Mouse (Mus musculus): ENCODE results near the gene Skor1. TPM values are rescaled to one million over a fixed set of nuclear protein-coding genes. Genes with fewer than 3 reads are reported as not detected.
A peak's percentile ranks its signal among the peaks of the same experiment; 100 is the strongest.

The Skor1 gene
- polyA plus RNA-seq, 1 experiment = 0.01 TPM

DNA sequence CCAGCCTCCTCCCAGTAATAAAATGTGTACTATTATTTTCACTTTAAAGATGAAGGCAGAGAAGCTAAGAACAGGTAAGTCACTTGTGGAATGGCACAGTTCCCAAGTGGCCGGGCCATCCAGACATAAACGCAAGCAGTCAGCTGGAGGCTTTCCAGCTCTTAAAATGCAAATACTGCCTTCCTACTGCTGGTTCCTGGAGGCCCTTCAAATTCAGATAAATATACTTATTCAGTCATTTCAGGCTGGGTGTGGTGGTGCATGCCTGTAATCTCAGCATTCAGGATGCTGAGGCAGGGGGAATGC lies 39.0 kb downstream of the Skor1 start:
- Histone ChIP-seq H3K4me3 (peak overlapping the region; percentile 17), H3K4me2 (ENCODE audit: low read depth) (peak overlapping the region; percentile 73)

DNA sequence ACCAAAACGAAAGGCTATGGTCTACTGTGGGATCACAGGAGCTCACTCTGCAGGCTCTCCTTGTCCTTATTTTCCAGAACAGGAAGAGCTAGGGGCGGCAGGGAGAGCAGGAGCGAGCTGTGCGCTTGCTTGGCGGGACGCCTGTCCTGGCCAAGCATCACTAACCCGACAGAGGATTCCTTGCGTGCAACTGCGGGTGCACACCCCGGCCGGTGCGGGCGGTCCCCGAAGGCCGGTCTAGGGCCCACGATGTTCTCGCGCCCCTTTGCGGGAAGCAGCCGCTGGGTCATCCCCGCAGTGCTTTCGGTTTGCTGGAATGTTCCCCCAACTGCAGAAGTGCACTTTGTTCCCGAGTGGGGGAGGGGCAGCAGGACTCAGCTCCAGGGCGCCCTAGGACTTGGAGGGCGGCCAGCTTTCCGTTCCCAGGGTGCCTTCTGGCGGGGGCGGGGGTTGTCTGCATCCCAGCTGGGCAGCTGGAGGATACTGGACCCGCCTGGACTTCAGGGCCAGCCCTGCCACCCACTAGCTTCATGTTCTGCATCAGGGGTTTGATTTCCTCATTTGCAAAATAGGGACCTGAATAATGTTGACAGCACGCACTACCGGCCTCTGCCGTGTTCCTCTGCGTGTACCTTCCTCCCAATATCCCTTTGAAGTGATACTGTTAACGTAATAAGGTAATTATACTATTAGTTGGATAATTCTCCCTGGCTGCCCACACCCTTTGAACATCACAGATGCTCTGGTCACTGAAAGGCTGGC lies 39.6 kb downstream of the Skor1 start:
- TF ChIP-seq REST (IDR thresholded peaks at IDR 0.05; ENCODE audit: insufficient read depth, insufficient read length) (no peak), TCF12 (IDR thresholded peaks at IDR 0.05; ENCODE audit: insufficient read depth, poor library complexity, severe bottlenecking) (no peak), USF1 (IDR thresholded peaks at IDR 0.05; ENCODE audit: low read depth) (no peak), POLR2A (IDR thresholded peaks at IDR 0.05; ENCODE audit: insufficient read length, low read depth) (no peak), TCF3 (IDR thresholded peaks at IDR 0.05; ENCODE audit: insufficient read length, low read depth) (no peak), MYOD1 (IDR thresholded peaks at IDR 0.05; ENCODE audit: control insufficient read depth in 1 of 3, insufficient read length in 2 of 3, low read depth in 2 of 3) (peak in 2 of 3 experiments; percentile 60 to 77), E2F4 (IDR thresholded peaks at IDR 0.05; ENCODE audit: insufficient read depth) (no peak), MYOG (IDR thresholded peaks at IDR 0.05; ENCODE audit: control insufficient read depth in 1 of 3, insufficient read depth in 1 of 3, insufficient read length in 2 of 3, low read depth in 2 of 3) (peak in 1 of 3 experiments; percentile 52), CEBPB (IDR thresholded peaks at IDR 0.05; ENCODE audit: insufficient read depth, poor library complexity, severe bottlenecking) (no peak), POLR2AphosphoS2 (IDR thresholded peaks at IDR 0.05; ENCODE audit: insufficient read length, low read depth) (no peak), MAX (IDR thresholded peaks at IDR 0.05; ENCODE audit: low read depth) (no peak), SRF (IDR thresholded peaks at IDR 0.05; ENCODE audit: control insufficient read depth, insufficient read length, low read depth) (no peak)
- Histone ChIP-seq H3K36me3 (ENCODE audit: control insufficient read depth, insufficient read depth) (no peaks in the 10 kb centered on the region), H3K4me2 (ENCODE audit: low read depth) (peak overlapping the region; percentile 73), H3K4me3 (peak overlapping the region; percentile 17), H3K27me3 (ENCODE audit: control insufficient read depth, insufficient read depth, insufficient read length) (no peaks in the 10 kb centered on the region), H3ac (ENCODE audit: control insufficient read depth, insufficient read length) (no peak overlapping the region), H3K79me2 (ENCODE audit: control insufficient read depth, insufficient read depth) (no peaks in the 10 kb centered on the region)

More for the DNA sequence above, 39.0 kb downstream of the Skor1 start:
- Histone ChIP-seq H3K27me3 (ENCODE audit: control insufficient read depth, insufficient read depth, insufficient read length) (no peaks in the 10 kb centered on the region), H3K36me3 (ENCODE audit: control insufficient read depth, insufficient read depth) (no peaks in the 10 kb centered on the region), H3ac (ENCODE audit: control insufficient read depth, insufficient read length) (no peak overlapping the region), H3K79me2 (ENCODE audit: control insufficient read depth, insufficient read depth) (no peaks in the 10 kb centered on the region)
- TF ChIP-seq SRF (IDR thresholded peaks at IDR 0.05; ENCODE audit: control insufficient read depth, insufficient read length, low read depth) (no peak), TCF3 (IDR thresholded peaks at IDR 0.05; ENCODE audit: insufficient read length, low read depth) (no peak), E2F4 (IDR thresholded peaks at IDR 0.05; ENCODE audit: insufficient read depth) (no peak), POLR2A (IDR thresholded peaks at IDR 0.05; ENCODE audit: insufficient read length, low read depth) (no peak), TCF12 (IDR thresholded peaks at IDR 0.05; ENCODE audit: insufficient read depth, poor library complexity, severe bottlenecking) (no peak), MYOD1 (IDR thresholded peaks at IDR 0.05; ENCODE audit: control insufficient read depth in 1 of 3, insufficient read length in 2 of 3, low read depth in 2 of 3) (no peak), POLR2AphosphoS2 (IDR thresholded peaks at IDR 0.05; ENCODE audit: insufficient read length, low read depth) (no peak), REST (IDR thresholded peaks at IDR 0.05; ENCODE audit: insufficient read depth, insufficient read length) (no peak), MYOG (IDR thresholded peaks at IDR 0.05; ENCODE audit: control insufficient read depth in 1 of 3, insufficient read depth in 1 of 3, insufficient read length in 2 of 3, low read depth in 2 of 3) (no peak), MAX (IDR thresholded peaks at IDR 0.05; ENCODE audit: low read depth) (no peak), CEBPB (IDR thresholded peaks at IDR 0.05; ENCODE audit: insufficient read depth, poor library complexity, severe bottlenecking) (no peak), USF1 (IDR thresholded peaks at IDR 0.05; ENCODE audit: low read depth) (no peak)

DNA sequence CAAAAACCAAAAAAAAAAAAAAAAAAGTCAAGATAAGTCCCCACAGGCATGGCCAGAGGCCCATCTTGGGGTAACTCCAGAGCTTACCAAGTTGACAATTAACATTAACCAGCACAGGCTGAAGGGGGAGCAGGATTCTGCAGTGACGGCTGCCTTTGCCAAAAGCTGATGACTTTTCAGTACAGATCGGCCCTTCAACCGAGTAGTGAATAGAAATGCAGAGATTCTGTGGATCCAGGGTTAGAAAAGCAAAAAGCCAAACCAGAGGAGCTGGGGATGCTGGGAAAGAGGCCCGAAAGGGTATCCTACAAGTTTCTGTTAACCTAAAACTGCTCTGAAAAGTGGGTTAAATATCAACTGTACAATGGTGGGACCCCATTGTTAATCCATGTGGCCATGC lies 40.2 kb downstream of the Skor1 start:
- H3ac ChIP-seq (ENCODE audit: control insufficient read depth, insufficient read length) = no peak overlapping the region
- H3K27me3 ChIP-seq (ENCODE audit: control insufficient read depth, insufficient read depth, insufficient read length) = no peaks in the 10 kb centered on the region
- no peaks in the 10 kb centered on the region for H3K36me3 ChIP-seq (ENCODE audit: control insufficient read depth, insufficient read depth)
- no peak for TF ChIP-seq TCF3 (IDR thresholded peaks at IDR 0.05; ENCODE audit: insufficient read length, low read depth)
- TF ChIP-seq POLR2AphosphoS2 (IDR thresholded peaks at IDR 0.05; ENCODE audit: insufficient read length, low read depth) = no peak
- TF ChIP-seq MYOD1 (IDR thresholded peaks at IDR 0.05; ENCODE audit: control insufficient read depth in 1 of 3, insufficient read length in 2 of 3, low read depth in 2 of 3) = no peak
- TF ChIP-seq MYOG (IDR thresholded peaks at IDR 0.05; ENCODE audit: control insufficient read depth in 1 of 3, insufficient read depth in 1 of 3, insufficient read length in 2 of 3, low read depth in 2 of 3) = no peak
- no peak for TF ChIP-seq POLR2A (IDR thresholded peaks at IDR 0.05; ENCODE audit: insufficient read length, low read depth)
- no peak for TF ChIP-seq MAX (IDR thresholded peaks at IDR 0.05; ENCODE audit: low read depth)
- TF ChIP-seq USF1 (IDR thresholded peaks at IDR 0.05; ENCODE audit: low read depth) = no peak
- no peak for TF ChIP-seq SRF (IDR thresholded peaks at IDR 0.05; ENCODE audit: control insufficient read depth, insufficient read length, low read depth)
- no peak for TF ChIP-seq CEBPB (IDR thresholded peaks at IDR 0.05; ENCODE audit: insufficient read depth, poor library complexity, severe bottlenecking)
- TF ChIP-seq TCF12 (IDR thresholded peaks at IDR 0.05; ENCODE audit: insufficient read depth, poor library complexity, severe bottlenecking) = no peak
- no peak for TF ChIP-seq E2F4 (IDR thresholded peaks at IDR 0.05; ENCODE audit: insufficient read depth)
- no peak for TF ChIP-seq REST (IDR thresholded peaks at IDR 0.05; ENCODE audit: insufficient read depth, insufficient read length)
- H3K79me2 ChIP-seq (ENCODE audit: control insufficient read depth, insufficient read depth) = no peaks in the 10 kb centered on the region
- peak overlapping the region; percentile 73 for H3K4me2 ChIP-seq (ENCODE audit: low read depth)
- peak overlapping the region; percentile 17 for H3K4me3 ChIP-seq

DNA sequence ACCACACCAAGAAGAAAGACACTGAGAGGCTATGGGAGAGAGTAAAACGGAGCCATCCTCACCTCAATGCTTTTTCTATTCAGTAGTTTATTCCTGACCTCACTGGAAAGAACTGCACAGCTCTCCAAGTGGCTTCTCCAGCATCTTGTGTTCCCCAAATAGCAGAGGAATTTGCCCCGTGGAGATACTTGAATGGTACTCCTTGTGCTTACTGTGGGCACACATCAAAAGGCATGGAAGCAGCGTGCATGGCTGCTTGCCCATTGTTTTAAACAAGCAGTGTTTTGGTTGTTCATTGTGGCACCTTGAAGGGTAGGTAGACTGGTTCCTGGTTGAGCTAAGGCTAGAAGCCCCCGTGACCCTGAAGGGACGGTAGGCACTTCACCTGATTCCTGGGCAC lies 48.1 kb downstream of the Skor1 start:
- no peak overlapping the region for H3K4me2 ChIP-seq (ENCODE audit: low read depth)
- H3K36me3 ChIP-seq (ENCODE audit: control insufficient read depth, insufficient read depth) = no peaks in the 10 kb centered on the region
- no peak overlapping the region for H3ac ChIP-seq (ENCODE audit: control insufficient read depth, insufficient read length)
- no peaks in the 10 kb centered on the region for H3K79me2 ChIP-seq (ENCODE audit: control insufficient read depth, insufficient read depth)
- H3K27me3 ChIP-seq (ENCODE audit: control insufficient read depth, insufficient read depth, insufficient read length) = no peaks in the 10 kb centered on the region
- no peak for TF ChIP-seq SRF (IDR thresholded peaks at IDR 0.05; ENCODE audit: control insufficient read depth, insufficient read length, low read depth)
- no peak for TF ChIP-seq TCF12 (IDR thresholded peaks at IDR 0.05; ENCODE audit: insufficient read depth, poor library complexity, severe bottlenecking)
- no peak for TF ChIP-seq USF1 (IDR thresholded peaks at IDR 0.05; ENCODE audit: low read depth)
- TF ChIP-seq E2F4 (IDR thresholded peaks at IDR 0.05; ENCODE audit: insufficient read depth) = no peak
- no peak for TF ChIP-seq TCF3 (IDR thresholded peaks at IDR 0.05; ENCODE audit: insufficient read length, low read depth)
- no peak for TF ChIP-seq REST (IDR thresholded peaks at IDR 0.05; ENCODE audit: insufficient read depth, insufficient read length)
- TF ChIP-seq CEBPB (IDR thresholded peaks at IDR 0.05; ENCODE audit: insufficient read depth, poor library complexity, severe bottlenecking) = no peak
- no peak for TF ChIP-seq POLR2AphosphoS2 (IDR thresholded peaks at IDR 0.05; ENCODE audit: insufficient read length, low read depth)
- TF ChIP-seq POLR2A (IDR thresholded peaks at IDR 0.05; ENCODE audit: insufficient read length, low read depth) = no peak
- no peak for TF ChIP-seq MAX (IDR thresholded peaks at IDR 0.05; ENCODE audit: low read depth)
- H3K4me3 ChIP-seq = no peak overlapping the region

Measured in myocyte (in vitro differentiated cells).